Mouse (Mus musculus) kidney, embryonic 14.5 days (tissue): ENCODE data around the gene Prpf3. TPM values are rescaled to one million over a fixed set of nuclear protein-coding genes. Genes with fewer than 3 reads are reported as not detected.

Experiments
- ATAC-seq: fragments of 200-750 bp; cut with Nextera tagmentation; 2 replicates; pipeline ENCODE4 v1.8.0; 2017; ENCODE audit warnings: moderate number of reproducible peaks, mild to moderate bottlenecking, moderate TSS enrichment, moderate library complexity; ENCODE audit not compliant: low FRiP score, low TSS enrichment
- H3K27ac ChIP-seq: fragments of 300-500 bp; sonication (generic); 2 replicates; pipeline ENCODE4 v1.5.1; 2014; ENCODE audit warnings: low read depth, mild to moderate bottlenecking, low read length, moderate library complexity, mixed read lengths
- H3K27me3 ChIP-seq: fragments of 300-500 bp; sonication (generic); 2 replicates; pipeline ENCODE4 v1.6.1; 2014; ENCODE audit warnings: mild to moderate bottlenecking, low read length; ENCODE audit not compliant: control insufficient read depth, insufficient read depth
- H3K36me3 ChIP-seq: fragments of 300-500 bp; sonication (generic); 2 replicates; pipeline ENCODE4 v1.6.1; 2014; ENCODE audit warnings: low read length, mixed read lengths; ENCODE audit not compliant: control insufficient read depth, insufficient read depth
- H3K4me1 ChIP-seq: fragments of 300-500 bp; sonication (generic); 2 replicates; pipeline ENCODE4 v1.6.1; 2014; ENCODE audit warnings: low read length, mixed read lengths; ENCODE audit not compliant: control insufficient read depth, insufficient read depth
- H3K4me2 ChIP-seq: fragments of 300-500 bp; sonication (generic); replicated peaks from 2 replicates; pipeline ENCODE4 v1.6.1; 2014; ENCODE audit warnings: low read depth, mild to moderate bottlenecking, low read length
- H3K4me3 ChIP-seq: fragments of 300-500 bp; sonication (generic); 2 replicates; pipeline ENCODE4 v1.5.1; 2014; ENCODE audit warnings: mild to moderate bottlenecking, low read length
- H3K9ac ChIP-seq: fragments of 300-500 bp; sonication (generic); 2 replicates; pipeline ENCODE4 v1.6.1; 2014; ENCODE audit warnings: low read depth, mild to moderate bottlenecking, low read length, moderate library complexity
- H3K9me3 ChIP-seq: fragments of 300-500 bp; sonication (generic); 2 replicates; pipeline ENCODE4 v1.6.1; 2016; ENCODE audit warnings: low read length; ENCODE audit not compliant: control insufficient read depth
- WGBS: fragments of 180-500 bp; shearing (Covaris S2); extraction: QIAGEN DNeasy Blood & Tissue Kit; methylation state at CpG from one replicate; pipeline ENCODE4 v1.1.7; 2014; 5-methylcytosine and 5-hydroxymethylcytosine counted together
- polyA plus RNA-seq: library from polyadenylated mRNA; unstranded; fragments of >200 nt; fragmentation: Nextera tagmentation; extraction: Ambion mirVana; gene quantifications from 2 replicates; pipeline ENCODE4 v1.2.1, GENCODE M21; 2014

The Prpf3 gene
- polyA plus RNA-seq, 1 experiment from 2014 or later: 60.8 TPM

GRCm38 (mm10) chr3:95794299-95794698 lies 61.4 kb downstream of the Prpf3 start:
- 85% methylated on average over 1 of the region's 1 CpGs for WGBS
- Histone ChIP-seq H3K9me3 (no peaks in the 10 kb centered on the region), H3K4me1 (no peaks in the 10 kb centered on the region), H3K4me2 (no peak overlapping the region), H3K36me3 (peaks cover under 1% of the 10 kb centered on the region; the same call in 1 of the 2 replicates), H3K4me3 (no peak overlapping the region), H3K27ac (no peak overlapping the region), H3K27me3 (no peaks in the 10 kb centered on the region), H3K9ac (no peak overlapping the region)
- ATAC-seq: no peak

GRCm38 (mm10) chr3:95793662-95794061 lies 62.0 kb downstream of the Prpf3 start:
- H3K27ac ChIP-seq: no peak overlapping the region
- no peaks in the 10 kb centered on the region for H3K9me3 ChIP-seq
- H3K27me3 ChIP-seq: no peaks in the 10 kb centered on the region
- 68% methylated on average over 2 of the region's 2 CpGs for WGBS
- H3K9ac ChIP-seq: no peak overlapping the region
- H3K4me2 ChIP-seq: no peak overlapping the region
- no peaks in the 10 kb centered on the region for H3K4me1 ChIP-seq
- H3K4me3 ChIP-seq: no peak overlapping the region
- no peak for ATAC-seq
- H3K36me3 ChIP-seq: peaks cover 4% of the 10 kb centered on the region; the same call in 1 of the 2 replicates

- peaks cover 70% of the 10 kb centered on the region for H3K36me3 ChIP-seq
- H3K9ac ChIP-seq: no peak overlapping the region
- H3K4me3 ChIP-seq: no peak overlapping the region
- no peak overlapping the region for H3K27ac ChIP-seq
- 97% methylated on average over 4 of the region's 4 CpGs for WGBS
- ATAC-seq: no peak
- no peaks in the 10 kb centered on the region for H3K9me3 ChIP-seq
- no peaks in the 10 kb centered on the region for H3K4me1 ChIP-seq
- H3K4me2 ChIP-seq: no peak overlapping the region
- no peaks in the 10 kb centered on the region for H3K27me3 ChIP-seq
Observed at GRCm38 (mm10) chr3:95785501-95785900, 70.2 kb downstream of the Prpf3 start.

Other genes with a start within 250 kb of the Prpf3 start
- gene Ensa, start 230.9 kb downstream of the Prpf3 start, polyA plus RNA-seq: 64.0 and 66.9 TPM in 2 replicates
- gene Mcl1, start 197.1 kb downstream of the Prpf3 start, polyA plus RNA-seq: 47.4 and 76.1 TPM in 2 replicates
- 2.0 and 3.7 TPM in 2 replicates for gene Adamtsl4, start 168.0 kb downstream of the Prpf3 start, polyA plus RNA-seq
- 168 and 204 TPM in 2 replicates for gene Ecm1, start 116.3 kb downstream of the Prpf3 start, polyA plus RNA-seq
- 37.5 and 56.6 TPM in 2 replicates for gene Tars2, start 95.7 kb downstream of the Prpf3 start, polyA plus RNA-seq
- gene Rprd2, start 37.0 kb downstream of the Prpf3 start, polyA plus RNA-seq: 20.4 and 27.2 TPM in 2 replicates
- gene Mrps21, start 15.6 kb upstream of the Prpf3 start, polyA plus RNA-seq: 377 and 496 TPM in 2 replicates
- gene Ciart, start 26.4 kb upstream of the Prpf3 start, polyA plus RNA-seq: 4.0 and 5.3 TPM in 2 replicates
- gene BC028528, start 36.1 kb upstream of the Prpf3 start, polyA plus RNA-seq: 33.6 and 35.6 TPM in 2 replicates
- gene Aph1a, start 38.1 kb upstream of the Prpf3 start, polyA plus RNA-seq: 40.4 and 83.2 TPM in 2 replicates
- 21.0 and 25.9 TPM in 2 replicates for gene Car14, start 48.8 kb upstream of the Prpf3 start, polyA plus RNA-seq
- 78.3 and 89.0 TPM in 2 replicates for gene Anp32e, start 73.4 kb upstream of the Prpf3 start, polyA plus RNA-seq
- gene Plekho1, start 140.1 kb upstream of the Prpf3 start, polyA plus RNA-seq: 39.3 and 48.0 TPM in 2 replicates
- gene Vps45, start 202.6 kb upstream of the Prpf3 start, polyA plus RNA-seq: 24.3 and 33.0 TPM in 2 replicates
- 9.4 and 18.1 TPM in 2 replicates for gene Otud7b, start 248.6 kb upstream of the Prpf3 start, polyA plus RNA-seq